Mouse (Mus musculus) small intestine, adult 2 months (tissue): ENCODE measurements around the gene Sptbn2.

Source experiments
- CTCF ChIP-seq: fragments of 200-500 bp; IDR thresholded peaks from 2 replicates; pipeline ENCODE4 v1.5.1; 2012; ENCODE audit warnings: low read depth, mild to moderate bottlenecking, control low read depth, inconsistent platforms, low read length, moderate library complexity, mixed read lengths; ENCODE audit not compliant: insufficient replicate concordance, insufficient read length; ENCODE audit errors: extremely low read depth
- POLR2A ChIP-seq: fragments of 200-500 bp; IDR thresholded peaks from 2 replicates; pipeline ENCODE4 v1.6.1; 2012; ENCODE audit warnings: low read depth, mild to moderate bottlenecking, control low read depth, inconsistent platforms, low read length, moderate library complexity

DNA sequence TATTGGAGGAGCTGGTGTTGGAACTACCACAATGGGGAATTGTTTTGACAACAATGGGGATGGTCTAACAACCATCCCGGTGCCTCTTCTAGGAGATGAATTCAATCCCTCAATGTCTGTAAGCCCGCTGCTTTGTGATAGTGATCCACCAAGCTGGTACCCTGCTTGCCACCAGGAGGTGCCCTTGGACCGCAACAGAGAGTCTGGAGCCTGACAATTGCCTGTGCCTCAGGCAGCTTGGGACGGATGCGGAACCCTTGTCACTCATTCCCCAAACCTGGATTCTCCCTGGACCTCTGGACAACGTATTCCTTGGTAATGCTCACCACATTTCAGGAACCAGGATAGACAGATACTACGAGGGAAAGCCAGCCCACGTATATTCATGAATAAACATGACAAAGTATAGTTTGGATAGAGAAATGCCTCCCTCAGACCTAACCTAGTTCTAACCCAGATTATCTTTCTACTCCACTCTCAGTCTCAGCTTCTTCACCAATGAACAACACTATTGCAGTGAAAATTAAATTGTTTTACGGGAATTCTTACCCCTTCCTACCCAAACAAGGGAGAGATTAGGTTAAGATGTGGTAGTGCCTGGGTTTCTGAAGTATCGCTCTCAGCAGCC, 44.7 kb downstream of the Sptbn2 start:
- TF ChIP-seq CTCF, result peak; percentile 92
- TF ChIP-seq POLR2A, result no peak
